ENCODE assay signal across 7 mouse cellular contexts in the genomic region with DNA sequence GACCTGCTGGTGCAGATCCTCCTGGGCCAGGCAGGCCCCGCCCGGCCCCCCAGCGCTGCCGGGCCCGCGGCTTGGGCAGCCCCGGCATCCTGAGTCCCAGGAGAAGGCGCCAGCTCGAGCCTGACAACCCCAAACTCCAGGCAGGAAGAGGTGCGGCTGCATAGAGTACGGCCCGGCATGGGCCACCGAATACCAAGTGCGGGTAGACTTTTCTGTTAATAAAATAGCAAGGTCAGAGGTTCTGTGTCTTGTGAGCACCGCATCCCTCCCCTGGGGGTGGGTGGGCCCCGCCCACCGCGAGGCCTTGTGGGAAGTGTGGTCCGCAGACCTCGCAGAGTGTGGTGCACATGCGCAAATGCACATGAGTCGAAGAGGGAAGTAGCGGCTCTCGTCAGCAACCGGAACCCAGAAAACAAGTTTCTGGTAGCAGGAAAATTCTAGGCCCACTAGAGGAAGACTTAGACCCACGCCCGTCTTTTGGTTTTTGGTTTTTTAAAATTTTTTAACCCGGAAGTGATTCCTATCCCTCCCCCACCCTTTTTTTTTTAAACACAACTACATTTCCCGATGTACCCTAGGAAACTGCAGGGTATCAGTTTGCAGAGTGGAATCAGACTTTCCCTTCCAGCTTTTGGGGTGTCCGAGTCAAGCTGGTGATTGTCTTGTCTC. TPM values are rescaled to one million over a fixed set of nuclear protein-coding genes. Genes with fewer than 3 reads are reported as not detected.
DNase-seq lines count a peak whose midpoint lies in the region; ATAC-seq lines count a peak whose summit lies in the region.

No protein-coding gene starts in this region.

- DNase-seq in adrenal gland, adult 2 months: peak; percentile 97
- peak; percentile 91 for DNase-seq in embryo, embryonic 11.5 days (ENCODE audit: low read depth, low spot score)
- DNase-seq in gastrocnemius, postnatal 4 days (ENCODE audit: low spot score in 2 of 2): peak; percentile 88 to 95
- DNase-seq in left cerebral cortex, postnatal 36 days (ENCODE audit: low spot score in 2 of 2): peak; percentile 92 to 93
- peak; percentile 99 for DNase-seq in midbrain, embryonic 11.5 days (ENCODE audit: low spot score, missing footprints)
- peak; percentile 97 for DNase-seq in skeletal muscle tissue, adult 2 months (ENCODE audit: low read depth, low spot score)

- intact Hi-C loops in left cerebral cortex, postnatal 36 days (cut with DNase I): no loop called here

- peak overlapping the region; percentile 83 for H3K9ac ChIP-seq in intestine, embryonic 16.5 days (ENCODE audit: low read depth, low read length)
- H3K9ac ChIP-seq in midbrain, embryonic 11.5 days (ENCODE audit: low read length): peak overlapping the region; percentile 67

- H3K27me3 ChIP-seq in intestine, embryonic 16.5 days (replicated peaks; ENCODE audit: control insufficient read depth, insufficient read depth, low read length): no peaks in the 10 kb centered on the region
- H3K27me3 ChIP-seq in midbrain, embryonic 11.5 days (ENCODE audit: control insufficient read depth, insufficient read depth, low read length): peaks cover 25% of the 10 kb centered on the region

- no peaks in the 10 kb centered on the region for H3K9me3 ChIP-seq in intestine, embryonic 16.5 days (ENCODE audit: control insufficient read depth, low read length)
- no peaks in the 10 kb centered on the region for H3K9me3 ChIP-seq in midbrain, embryonic 11.5 days (ENCODE audit: control insufficient read depth, low read length)

- peak overlapping the region; percentile 89 for H3K27ac ChIP-seq in intestine, embryonic 16.5 days (ENCODE audit: low read length)
- 0 out of 2 replicates have a peak overlapping the region, but pooled peaks have one; percentile 15 for H3K27ac ChIP-seq in midbrain, embryonic 11.5 days (ENCODE audit: low read depth, low read length)

- ATAC-seq in intestine, embryonic 16.5 days: peak; percentile 88
- peak; percentile 90 for ATAC-seq in midbrain, embryonic 11.5 days (ENCODE audit: low FRiP score)

- H3K4me3 ChIP-seq in intestine, embryonic 16.5 days (ENCODE audit: low read length): peak overlapping the region; percentile 66
- H3K4me3 ChIP-seq in midbrain, embryonic 11.5 days (ENCODE audit: low read depth, low read length): peak overlapping the region; percentile 51

- H3K36me3 ChIP-seq in intestine, embryonic 16.5 days (ENCODE audit: control insufficient read depth, insufficient read depth, low read length): no peaks in the 10 kb centered on the region
- H3K36me3 ChIP-seq in midbrain, embryonic 11.5 days (ENCODE audit: control insufficient read depth, insufficient read depth, low read length): peaks cover 2% of the 10 kb centered on the region; the same call in 1 of the 2 replicates

- peak overlapping the region; percentile 92 for H3K4me2 ChIP-seq in intestine, embryonic 16.5 days (ENCODE audit: low read depth, low read length)
- H3K4me2 ChIP-seq in midbrain, embryonic 11.5 days: peak overlapping the region; percentile 72

- under 1% methylated on average over 30 of the region's 30 CpGs for WGBS in intestine, embryonic 16.5 days
- WGBS in midbrain, embryonic 11.5 days: under 1% methylated on average over 30 of the region's 30 CpGs

- peaks cover 26% of the 10 kb centered on the region for H3K4me1 ChIP-seq in intestine, embryonic 16.5 days (ENCODE audit: control insufficient read depth, insufficient read depth, low read length)
- H3K4me1 ChIP-seq in midbrain, embryonic 11.5 days (ENCODE audit: control insufficient read depth, insufficient read depth, low read length): peaks cover 12% of the 10 kb centered on the region

RNA-seq across cellular contexts. Expression of a gene that starts 3.4 kb away (rescaled TPM):
- total RNA-seq in adrenal gland, adult 2 months (2021): under 1 TPM; 0.21 to 0.46 TPM
- 0.13 and 0.66 TPM in 2 replicates for polyA plus RNA-seq in adrenal gland, adult 2 months (2012; rRNA removed)
- total RNA-seq in gastrocnemius, postnatal 4 days (2021): under 1 TPM in 1 of 2 experiments, not detected in 1; 0.44 TPM
- polyA plus RNA-seq in intestine, embryonic 16.5 days (2015; fragmentation: Nextera tagmentation; extraction: Ambion mirVana): 0.66 and 0.84 TPM in 2 replicates
- total RNA-seq in left cerebral cortex, postnatal 36 days (2021): under 1 TPM in 1 of 2 experiments, not detected in 1; 0.59 TPM
- polyA plus RNA-seq in midbrain, embryonic 11.5 days (2014; fragmentation: Nextera tagmentation; extraction: Ambion mirVana): 0.33 and 0.56 TPM in 2 replicates

RNA-seq across cellular contexts. Expression of a gene that starts 7.2 kb away (rescaled TPM):
- total RNA-seq in adrenal gland, adult 2 months (2021): 10 to 100 TPM; 27.1 to 45.3 TPM
- 32.1 and 37.6 TPM in 2 replicates for polyA plus RNA-seq in adrenal gland, adult 2 months (2012; rRNA removed)
- 10 to 100 TPM; 40.7 to 44.4 TPM for total RNA-seq in gastrocnemius, postnatal 4 days (2021)
- polyA plus RNA-seq in intestine, embryonic 16.5 days (2015; fragmentation: Nextera tagmentation; extraction: Ambion mirVana): 5.8 and 6.0 TPM in 2 replicates
- 10 to 100 TPM; 41.5 to 46.6 TPM for total RNA-seq in left cerebral cortex, postnatal 36 days (2021)
- polyA plus RNA-seq in midbrain, embryonic 11.5 days (2014; fragmentation: Nextera tagmentation; extraction: Ambion mirVana): 12.8 and 12.9 TPM in 2 replicates

RNA-seq across cellular contexts. Expression of a gene that starts 7.3 kb away (rescaled TPM):
- not detected for total RNA-seq in adrenal gland, adult 2 months (2021)
- polyA plus RNA-seq in adrenal gland, adult 2 months (2012; rRNA removed): 0.19 and 0.87 TPM in 2 replicates
- total RNA-seq in gastrocnemius, postnatal 4 days (2021): 1 to 10 TPM in 1 of 2 experiments, under 1 TPM in 1; 0.65 to 1.2 TPM
- 2.1 and 3.1 TPM in 2 replicates for polyA plus RNA-seq in intestine, embryonic 16.5 days (2015; fragmentation: Nextera tagmentation; extraction: Ambion mirVana)
- total RNA-seq in left cerebral cortex, postnatal 36 days (2021): 1 to 10 TPM; 1.3 to 3.1 TPM
- polyA plus RNA-seq in midbrain, embryonic 11.5 days (2014; fragmentation: Nextera tagmentation; extraction: Ambion mirVana): not detected in 2 replicates

RNA-seq across cellular contexts. Expression of a gene that starts 16.6 kb away (rescaled TPM):
- 1 to 10 TPM in 1 of 2 experiments, under 1 TPM in 1; 0.26 to 2.5 TPM for total RNA-seq in adrenal gland, adult 2 months (2021)
- 0.59 and 1.2 TPM in 2 replicates for polyA plus RNA-seq in adrenal gland, adult 2 months (2012; rRNA removed)
- 1 to 10 TPM; 1.1 to 2.2 TPM for total RNA-seq in gastrocnemius, postnatal 4 days (2021)
- polyA plus RNA-seq in intestine, embryonic 16.5 days (2015; fragmentation: Nextera tagmentation; extraction: Ambion mirVana): 5.8 and 6.4 TPM in 2 replicates
- total RNA-seq in left cerebral cortex, postnatal 36 days (2021): 1 to 10 TPM; 1.7 to 2.7 TPM
- polyA plus RNA-seq in midbrain, embryonic 11.5 days (2014; fragmentation: Nextera tagmentation; extraction: Ambion mirVana): 2.0 and 2.2 TPM in 2 replicates

RNA-seq across cellular contexts. Expression of a gene that starts 31.9 kb away (rescaled TPM):
- 100 to 1,000 TPM; 269 to 327 TPM for total RNA-seq in adrenal gland, adult 2 months (2021)
- 125 and 154 TPM in 2 replicates for polyA plus RNA-seq in adrenal gland, adult 2 months (2012; rRNA removed)
- total RNA-seq in gastrocnemius, postnatal 4 days (2021): 100 to 1,000 TPM; 837 to 892 TPM
- 24.6 and 77.1 TPM in 2 replicates for polyA plus RNA-seq in intestine, embryonic 16.5 days (2015; fragmentation: Nextera tagmentation; extraction: Ambion mirVana)
- 100 to 1,000 TPM; 243 to 267 TPM for total RNA-seq in left cerebral cortex, postnatal 36 days (2021)
- 139 and 156 TPM in 2 replicates for polyA plus RNA-seq in midbrain, embryonic 11.5 days (2014; fragmentation: Nextera tagmentation; extraction: Ambion mirVana)

Comparison
In these comparisons a context has a peak if more than half of its experiments do, and no peak if none do; other contexts are left out.
1. Peak in every context shown above with its lines: DNase-seq, ATAC-seq, H3K4me3 ChIP-seq and H3K27ac ChIP-seq.